Mouse (Mus musculus) thymus, postnatal 14 days (tissue): ENCODE measurements around the gene Phospho1.

Experiments
- DNase-seq: peaks from one replicate; pipeline ENCODE4 v3.0.0; 2021

Phospho1 gene

DNA sequence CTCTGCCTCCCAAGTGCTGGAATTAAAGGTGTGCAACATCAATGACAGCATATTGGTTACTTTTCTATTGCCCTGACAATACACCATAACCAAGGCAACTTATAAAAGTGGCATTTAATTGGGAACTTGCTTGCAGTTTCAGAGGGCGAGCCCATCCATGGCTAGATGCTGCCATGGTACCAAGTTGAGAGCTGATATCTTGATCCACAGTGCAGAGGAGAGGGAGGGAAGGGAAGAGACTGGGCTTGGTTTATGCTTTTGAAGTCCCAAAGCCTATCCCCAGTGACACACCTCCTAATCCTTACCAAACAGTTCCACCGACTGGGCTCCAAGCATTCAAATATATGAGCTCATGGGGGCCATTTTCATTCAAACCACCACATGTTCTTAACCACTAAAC lies 10.2 kb upstream of the Phospho1 start:
- DNase-seq: no peak

DNA sequence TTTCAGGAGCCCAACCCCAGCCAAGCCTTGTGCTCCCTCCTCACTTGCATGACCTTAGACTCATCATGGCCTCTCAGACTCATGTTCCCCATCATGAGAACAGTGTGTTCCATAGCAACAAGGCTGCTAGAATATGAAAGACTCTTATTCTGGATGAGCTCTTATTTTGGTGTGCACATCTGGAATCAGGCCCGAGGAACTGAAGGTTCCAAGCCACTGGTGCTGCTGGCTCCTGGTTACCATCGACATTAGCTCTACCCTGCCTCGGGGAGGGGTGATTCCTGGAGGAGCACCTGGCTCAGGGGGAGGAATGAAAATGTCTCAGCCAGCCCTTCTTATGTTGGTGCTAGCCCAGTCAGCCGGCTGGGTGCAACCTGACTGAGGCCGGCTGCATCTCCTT lies 9.4 kb upstream of the Phospho1 start:
- DNase-seq: no peak

GRCm38 (mm10) chr11:95815412-95815811 lies 8.9 kb upstream of the Phospho1 start:
- DNase-seq: no peak

DNA sequence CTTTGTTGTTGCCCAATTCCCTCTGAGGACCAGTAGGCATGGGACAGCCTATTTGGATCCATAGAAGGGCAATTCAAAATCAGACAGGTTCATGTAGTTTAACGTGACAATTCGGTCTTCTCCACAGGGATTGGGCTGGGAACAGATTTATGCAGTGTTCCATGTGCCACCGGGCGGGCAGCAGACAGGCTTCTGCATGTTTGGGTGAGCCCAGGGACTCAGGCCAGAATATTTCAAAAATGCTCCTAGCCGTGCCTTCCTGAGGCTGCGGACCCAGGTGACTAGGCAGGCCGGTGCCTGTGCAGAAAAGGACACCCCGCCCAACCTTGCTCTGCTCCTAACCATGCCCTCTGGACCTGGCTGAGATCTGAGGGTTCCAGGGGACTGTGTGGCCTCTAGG lies 5.2 kb upstream of the Phospho1 start:
- DNase-seq: no peak

DNA sequence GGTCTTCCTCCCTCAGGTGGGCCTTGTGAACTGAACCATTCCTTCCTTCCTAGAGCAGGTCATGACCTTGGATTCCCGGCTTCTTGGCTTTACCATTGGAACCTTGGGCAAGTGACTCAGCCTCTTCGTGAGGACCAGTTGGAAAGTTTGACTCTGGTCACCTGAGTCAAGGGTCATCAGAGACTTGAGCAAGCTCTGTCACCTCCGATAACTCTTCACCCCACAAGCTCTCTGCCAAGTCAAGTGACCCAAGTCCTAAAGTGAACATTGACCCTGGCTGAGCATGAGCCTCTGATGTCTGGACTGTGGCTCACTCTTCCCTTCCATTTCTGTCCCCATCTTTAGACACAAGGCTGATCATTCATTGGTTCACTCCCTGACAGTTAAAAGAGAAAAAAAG lies 2.8 kb upstream of the Phospho1 start:
- DNase-seq: no peak

GRCm38 (mm10) chr11:95822437-95822836 lies 1.9 kb upstream of the Phospho1 start:
- no peak for DNase-seq

DNA sequence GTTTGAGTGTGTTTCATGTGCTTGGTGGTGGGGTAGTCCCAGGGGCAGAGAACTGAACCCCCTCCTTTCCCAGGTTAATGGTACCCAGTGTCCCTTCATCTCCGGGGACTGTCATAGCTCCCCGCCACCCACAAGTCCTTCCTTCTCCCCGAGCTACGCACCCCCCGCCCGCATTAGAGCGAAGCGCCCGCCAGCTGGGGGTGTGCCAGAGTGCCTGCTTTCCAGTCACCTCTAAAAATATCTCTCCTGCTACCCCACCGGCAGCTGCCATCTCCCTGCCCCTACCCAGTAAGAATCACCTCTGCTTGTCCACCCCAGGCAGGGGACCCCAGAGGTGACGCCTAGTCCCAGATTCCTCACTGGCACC lies 561 bp downstream of the Phospho1 start:
- peak; percentile 65 for DNase-seq

DNA sequence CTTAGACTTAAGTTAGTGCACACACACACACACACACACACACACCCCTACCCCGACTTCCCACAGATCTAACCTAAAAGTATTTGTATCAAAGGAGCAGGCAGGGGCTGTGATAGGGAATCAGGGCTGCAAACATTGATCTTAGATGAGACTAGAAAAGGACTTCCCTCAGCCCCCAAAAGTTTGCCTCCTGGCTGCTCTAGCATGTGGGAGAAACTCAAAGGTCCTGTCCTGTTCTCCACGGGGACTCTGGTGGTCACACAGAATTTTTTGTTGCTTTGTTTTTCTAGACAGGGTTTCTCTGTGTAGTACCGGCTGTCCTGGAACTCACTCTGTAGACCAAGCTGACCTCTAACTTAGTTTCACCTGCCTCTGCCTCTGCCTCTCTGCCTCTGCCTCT lies 1.3 kb downstream of the Phospho1 start:
- DNase-seq: no peak

DNA sequence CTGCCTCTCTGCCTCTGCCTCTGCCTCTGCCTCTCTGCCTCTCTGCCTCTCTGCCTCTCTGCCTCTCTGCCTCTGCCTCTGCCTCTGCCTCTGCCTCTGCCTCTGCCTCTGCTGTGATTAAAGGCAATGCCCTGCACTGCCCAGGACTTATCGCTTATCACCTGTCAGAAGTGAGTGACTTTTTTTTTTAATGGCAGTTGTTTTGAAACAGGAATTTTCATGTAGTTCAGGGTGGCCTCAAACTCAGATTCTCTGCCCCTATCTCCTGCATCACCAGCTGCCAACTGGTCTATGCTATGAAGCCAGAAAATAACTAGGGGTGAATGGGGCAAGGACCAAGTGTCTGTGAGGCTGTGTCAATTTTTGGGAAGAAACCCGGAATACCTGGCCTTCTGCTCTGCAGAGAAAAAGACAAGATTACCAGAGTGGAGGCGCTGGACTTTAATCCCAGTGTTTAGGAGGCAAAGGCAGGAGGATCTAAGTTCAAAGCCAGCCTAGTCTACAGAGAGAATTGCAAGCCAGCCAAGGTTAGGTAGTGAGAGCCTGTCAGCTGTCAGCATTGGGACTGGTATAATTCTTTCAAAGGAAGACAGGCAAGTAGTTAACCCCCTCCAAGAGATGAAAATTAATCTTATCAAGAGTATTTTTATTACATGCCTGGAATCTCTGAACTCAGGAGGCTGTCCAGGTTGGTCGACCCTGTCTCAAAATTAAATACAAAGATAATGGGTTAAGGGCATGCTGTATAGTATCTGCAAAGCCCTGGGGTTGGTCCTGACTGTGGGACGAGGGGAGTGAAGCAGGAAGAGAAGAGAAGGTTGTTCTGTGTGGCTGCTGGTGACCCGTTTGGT lies 2.2 kb downstream of the Phospho1 start:
- no peak for DNase-seq

DNA sequence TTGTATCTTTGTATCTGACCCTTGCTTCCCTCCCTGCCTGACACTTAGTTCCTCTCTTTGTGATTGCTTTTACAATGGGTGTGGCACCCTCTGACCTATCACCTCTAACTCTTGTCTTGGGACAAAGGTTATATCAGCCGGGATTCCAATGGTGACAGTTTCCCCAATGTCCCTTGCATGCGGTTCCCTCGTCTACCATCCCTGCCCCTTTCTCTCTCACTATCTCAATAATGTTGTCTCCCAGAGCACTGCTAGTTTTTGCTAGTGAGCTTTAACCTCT lies 2.8 kb downstream of the Phospho1 start:
- no peak for DNase-seq

- DNase-seq: peak; percentile 78
Measured at GRCm38 (mm10) chr11:95827464-95828085, 3.3 kb downstream of the Phospho1 start.

- peak; percentile 34 for DNase-seq
Measured at GRCm38 (mm10) chr11:95828181-95828964, 4.1 kb downstream of the Phospho1 start.

- DNase-seq: peak; percentile 38
Measured at GRCm38 (mm10) chr11:95829526-95830050, 5.3 kb downstream of the Phospho1 start.

- DNase-seq: peak; percentile 79
Measured at GRCm38 (mm10) chr11:95830411-95831275, 6.3 kb downstream of the Phospho1 start.

DNA sequence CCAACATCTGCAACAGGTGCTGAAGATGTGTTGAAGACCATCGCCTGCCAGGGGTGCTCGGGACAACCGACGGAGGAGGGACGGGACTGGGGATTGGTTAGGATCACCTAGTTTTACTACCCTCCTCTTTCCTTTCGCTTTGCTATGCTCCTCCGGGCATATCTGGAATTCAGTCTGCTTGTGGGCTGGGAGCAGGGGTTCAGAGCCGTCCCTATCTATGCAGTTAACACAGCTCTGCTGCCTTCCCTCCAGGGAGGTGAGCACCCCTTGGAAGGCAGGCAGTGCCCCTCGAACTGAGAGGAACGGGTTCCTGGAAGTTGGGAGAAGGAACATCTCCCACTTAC lies 6.9 kb downstream of the Phospho1 start:
- no peak for DNase-seq

DNA sequence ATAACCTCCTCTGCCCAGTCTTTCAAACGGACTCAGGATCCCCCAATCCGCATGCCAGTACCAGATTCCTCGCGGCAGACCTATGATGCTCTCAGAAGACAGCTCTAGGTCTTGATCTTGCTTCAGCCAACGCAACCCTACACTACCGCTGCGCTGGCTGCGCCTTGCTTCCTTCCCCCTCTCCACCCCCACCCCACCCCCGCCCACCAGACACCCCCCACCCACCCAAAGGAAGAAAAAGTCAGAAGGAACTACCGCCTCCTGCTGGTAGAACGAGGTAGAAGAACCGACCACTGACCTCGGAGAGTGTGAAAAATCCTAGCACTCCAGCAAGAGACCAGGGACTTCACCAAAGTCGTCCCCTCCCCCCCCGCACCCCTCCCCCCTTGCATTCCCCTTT lies 7.3 kb downstream of the Phospho1 start:
- DNase-seq: peak; percentile 51

DNA sequence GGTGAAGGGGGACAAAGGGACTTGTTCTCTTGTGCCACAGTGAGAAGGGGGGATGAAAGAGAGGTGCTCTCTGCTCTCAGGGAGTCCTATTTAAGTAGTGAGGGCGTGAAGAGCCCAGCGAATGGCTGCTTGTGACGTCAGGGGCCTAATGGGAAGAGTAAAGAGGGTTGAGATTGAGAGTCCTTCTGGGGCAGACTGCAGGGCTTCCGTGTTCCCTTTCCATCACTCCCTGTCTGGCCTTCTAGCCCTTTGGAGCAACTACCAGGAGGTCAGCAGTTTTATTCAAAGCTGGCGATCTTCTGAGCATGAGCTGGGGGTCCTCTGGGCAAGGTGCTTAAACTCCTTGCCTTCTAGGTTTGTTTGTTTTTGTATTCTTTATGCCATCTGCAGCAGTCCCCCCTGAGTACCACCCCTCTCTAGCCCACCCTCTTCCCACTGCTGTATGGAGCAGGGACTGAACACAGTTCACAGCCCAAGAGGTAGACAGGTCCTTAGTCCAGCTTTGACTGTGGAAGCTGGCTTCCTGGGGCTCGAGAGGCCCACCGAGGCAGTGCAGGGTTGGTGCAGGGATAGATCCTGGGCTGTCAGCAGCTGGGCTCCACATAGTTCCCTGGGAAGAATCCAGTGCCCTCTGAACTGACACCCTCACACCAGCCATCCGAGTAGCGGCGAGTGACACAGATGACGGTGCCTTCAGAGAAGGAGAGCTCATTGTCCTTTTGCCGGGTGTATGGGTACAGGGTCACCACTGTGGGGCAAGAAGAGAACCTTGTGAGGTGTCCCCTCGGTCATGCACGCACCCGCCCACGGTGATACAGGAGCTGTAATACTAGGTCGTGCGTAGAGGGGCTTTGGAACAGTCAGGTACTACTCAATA lies 8.1 kb downstream of the Phospho1 start:
- DNase-seq: peak; percentile 40

- peak; percentile 82 for DNase-seq
Measured at GRCm38 (mm10) chr11:95833006-95833570, 8.8 kb downstream of the Phospho1 start.

GRCm38 (mm10) chr11:95833631-95834142 lies 9.4 kb downstream of the Phospho1 start:
- peak; percentile 74 for DNase-seq

GRCm38 (mm10) chr11:95834143-95834667 lies 9.9 kb downstream of the Phospho1 start:
- peak; percentile 97 for DNase-seq
